In genomic region chr7:139085629-139086194, GRCm38 (mm10) we compare ENCODE assay signal across 8 mouse cellular contexts. TPM values are rescaled to one million over a fixed set of nuclear protein-coding genes. Genes with fewer than 3 reads are reported as not detected.
DNase-seq lines count a peak whose midpoint lies in the region; ATAC-seq lines count a peak whose summit lies in the region.

TSS of gene Dpysl4 (plus strand) at chr7:139086001.

- WGBS in hindbrain, embryonic 14.5 days, result 6% methylated on average over 31 of the region's 32 CpGs

- peak; percentile 86 for DNase-seq in Muller cell, postnatal 12 days (ENCODE audit: inconsistent ontology term)
- DNase-seq in cerebellum, adult 8-10 months, result peak; percentile 94
- DNase-seq in frontal cortex, adult 2 months (ENCODE audit: extremely low spot score in 1 of 2, low spot score in 1 of 2), result peak; percentile 84 to 94
- DNase-seq in hindbrain, embryonic 14.5 days (ENCODE audit: low spot score), result peak; percentile 87
- peak; percentile 82 for DNase-seq in left cerebral cortex, adult 11 months (ENCODE audit: low spot score)
- peak; percentile 17 for DNase-seq in lung, postnatal 36 days
- DNase-seq in right cerebral cortex, postnatal 25 days, result peak; percentile 89
- DNase-seq in natural killer cell, adult 2 months (ENCODE audit: low spot score in 2 of 2), result no peak

- peak within 1 kb of the TSS; percentile 64 for H3K4me2 ChIP-seq in hindbrain, embryonic 14.5 days (replicated peaks)

- peak; percentile 86 for ATAC-seq in hindbrain, embryonic 14.5 days (ENCODE audit: low FRiP score)

- no peaks in the 10 kb centered on the region for H3K27me3 ChIP-seq in hindbrain, embryonic 14.5 days (ENCODE audit: control insufficient read depth, insufficient read depth, low read length)

- H3K27ac ChIP-seq in hindbrain, embryonic 14.5 days, result peak within 1 kb of the TSS; percentile 85

- peak within 1 kb of the TSS; percentile 87 for H3K4me3 ChIP-seq in hindbrain, embryonic 14.5 days (replicated peaks; ENCODE audit: low read length)

- peaks cover 13% of the 10 kb centered on the region for H3K36me3 ChIP-seq in hindbrain, embryonic 14.5 days (replicated peaks; ENCODE audit: control insufficient read depth, insufficient read depth)

- peak within 1 kb of the TSS; percentile 99 for H3K9ac ChIP-seq in hindbrain, embryonic 14.5 days

- peaks cover 37% of the 10 kb centered on the region for H3K4me1 ChIP-seq in hindbrain, embryonic 14.5 days (replicated peaks; ENCODE audit: control insufficient read depth, insufficient read depth, low read length)

- H3K9me3 ChIP-seq in hindbrain, embryonic 14.5 days (ENCODE audit: control insufficient read depth, low read length), result no peaks in the 10 kb centered on the region

RNA-seq across cellular contexts. Expression of gene Dpysl4, which starts in this region (rescaled TPM):
- polyA plus RNA-seq in frontal cortex, adult 2 months (2012; rRNA removed), result 60.6 and 64.0 TPM in 2 replicates
- 211 and 216 TPM in 2 replicates for polyA plus RNA-seq in hindbrain, embryonic 14.5 days (2014; fragmentation: Nextera tagmentation; extraction: Ambion mirVana)

Comparison
In these comparisons a context has a peak if more than half of its experiments do, and no peak if none do; other contexts are left out.
1. DNase-seq: peak in Muller cell, postnatal 12 days (single experiment), cerebellum, adult 8-10 months (single experiment), frontal cortex, adult 2 months (2 of 2), hindbrain, embryonic 14.5 days (single experiment), left cerebral cortex, adult 11 months (single experiment), lung, postnatal 36 days (single experiment) and right cerebral cortex, postnatal 25 days (single experiment); none in natural killer cell, adult 2 months (0 of 2).